Mouse (Mus musculus) heart, adult 2 months (tissue): ENCODE measurements at regions not wholly inside any gene's neighbourhood (a gene's known extent, or its start where the extent isn't known, plus 50 kb on each side); places are given as distances from the start of the nearest gene placed in this dataset.

Experiments used
- CTCF ChIP-seq: fragments of 200-600 bp; IDR thresholded peaks from 2 replicates; pipeline ENCODE4 v1.8.1; 2022; ENCODE audit warnings: antibody characterized with exemption, mild to moderate bottlenecking, moderate library complexity
- POLR2A ChIP-seq: fragments of 200-500 bp; IDR thresholded peaks from 2 replicates; pipeline ENCODE4 v1.6.1; 2011; ENCODE audit warnings: mild to moderate bottlenecking, low read depth, low read length, control low read depth; ENCODE audit not compliant: insufficient read depth

DNA sequence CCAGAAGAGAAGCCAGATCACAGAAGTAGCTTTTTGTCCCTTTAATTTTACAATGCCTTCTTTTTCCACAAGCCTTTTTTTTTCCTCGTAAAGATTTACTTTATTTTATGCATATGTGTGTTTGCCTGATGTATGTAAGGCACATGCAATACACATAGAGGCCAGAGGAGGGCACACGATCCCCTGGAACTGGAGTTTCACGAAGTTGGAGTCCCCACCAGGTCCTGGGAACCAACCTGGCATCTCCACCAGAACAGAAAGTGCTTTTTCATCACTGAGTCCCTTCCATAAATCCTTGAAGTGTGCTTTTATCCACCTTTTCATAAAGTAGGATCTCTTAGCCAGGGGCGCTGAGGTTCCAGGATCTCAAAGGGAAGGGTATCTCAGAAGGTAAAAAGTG lies 152.8 kb downstream of the Gm45692 start:
- peak; percentile 65 for TF ChIP-seq CTCF
- TF ChIP-seq POLR2A, result no peak
